Mouse (Mus musculus): Measurements from ENCODE around the gene Lum.

Gene Lum

GRCm38 (mm10) chr10:97564957-97565856 lies at the start of gene Lum:
Lum (plus strand) TSS chr10:97565128.
- H3K4me1 ChIP-seq (replicated peaks; ENCODE audit: low read depth, low read length): no peaks in the 10 kb centered on the region

GRCm38 (mm10) chr10:97523366-97523765 lies 41.6 kb upstream of the Lum start:
- no peak overlapping the region for H3K4me3 ChIP-seq (replicated peaks; ENCODE audit: low read length)
- peaks cover 5% of the 10 kb centered on the region for H3K9me3 ChIP-seq (ENCODE audit: low read length)
- H3K27me3 ChIP-seq (ENCODE audit: insufficient read depth, low read length): no peaks in the 10 kb centered on the region
- TF ChIP-seq POU5F1 (IDR thresholded peaks at IDR 0.05; ENCODE audit: borderline replicate concordance, low read length) (no peak), CTCF (conservative IDR thresholded peaks at IDR 0.05; ENCODE audit: low read length) (no peak), NANOG (IDR thresholded peaks at IDR 0.05; ENCODE audit: borderline replicate concordance, low read length) (no peak)
- H3K4me1 ChIP-seq (replicated peaks; ENCODE audit: low read depth, low read length): no peaks in the 10 kb centered on the region
- H3K36me3 ChIP-seq (ENCODE audit: insufficient read depth, low read length): no peaks in the 10 kb centered on the region

More at GRCm38 (mm10) chr10:97564957-97565856, at the start of gene Lum:
- Histone ChIP-seq H3K9me3 (ENCODE audit: low read length) (peaks cover 30% of the 10 kb centered on the region), H3K4me3 (replicated peaks; ENCODE audit: low read length) (no peak within 1 kb of the TSS), H3K36me3 (ENCODE audit: insufficient read depth, low read length) (no peaks in the 10 kb centered on the region), H3K27me3 (ENCODE audit: insufficient read depth, low read length) (no peaks in the 10 kb centered on the region)
- TF ChIP-seq POU5F1 (IDR thresholded peaks at IDR 0.05; ENCODE audit: borderline replicate concordance, low read length) (no peak), NANOG (IDR thresholded peaks at IDR 0.05; ENCODE audit: borderline replicate concordance, low read length) (no peak), CTCF (conservative IDR thresholded peaks at IDR 0.05; ENCODE audit: low read length) (no peak)

GRCm38 (mm10) chr10:97535697-97536096 lies 29.2 kb upstream of the Lum start:
- Histone ChIP-seq H3K36me3 (ENCODE audit: insufficient read depth, low read length) (no peaks in the 10 kb centered on the region), H3K27me3 (ENCODE audit: insufficient read depth, low read length) (no peaks in the 10 kb centered on the region), H3K4me3 (replicated peaks; ENCODE audit: low read length) (no peak overlapping the region), H3K9me3 (ENCODE audit: low read length) (peaks cover 5% of the 10 kb centered on the region), H3K4me1 (replicated peaks; ENCODE audit: low read depth, low read length) (no peaks in the 10 kb centered on the region)
- no peak for TF ChIP-seq CTCF (conservative IDR thresholded peaks at IDR 0.05; ENCODE audit: low read length)
- no peak for TF ChIP-seq NANOG (IDR thresholded peaks at IDR 0.05; ENCODE audit: borderline replicate concordance, low read length)
- TF ChIP-seq POU5F1 (IDR thresholded peaks at IDR 0.05; ENCODE audit: borderline replicate concordance, low read length): no peak

GRCm38 (mm10) chr10:97536921-97537320 lies 28.0 kb upstream of the Lum start:
- TF ChIP-seq CTCF (conservative IDR thresholded peaks at IDR 0.05; ENCODE audit: low read length) (no peak), NANOG (IDR thresholded peaks at IDR 0.05; ENCODE audit: borderline replicate concordance, low read length) (no peak), POU5F1 (IDR thresholded peaks at IDR 0.05; ENCODE audit: borderline replicate concordance, low read length) (no peak)
- Histone ChIP-seq H3K27me3 (ENCODE audit: insufficient read depth, low read length) (no peaks in the 10 kb centered on the region), H3K36me3 (ENCODE audit: insufficient read depth, low read length) (no peaks in the 10 kb centered on the region), H3K9me3 (ENCODE audit: low read length) (peaks cover 12% of the 10 kb centered on the region), H3K4me3 (replicated peaks; ENCODE audit: low read length) (no peak overlapping the region), H3K4me1 (replicated peaks; ENCODE audit: low read depth, low read length) (no peaks in the 10 kb centered on the region)

GRCm38 (mm10) chr10:97538202-97538601 lies 26.7 kb upstream of the Lum start:
- no peaks in the 10 kb centered on the region for H3K36me3 ChIP-seq (ENCODE audit: insufficient read depth, low read length)
- no peaks in the 10 kb centered on the region for H3K4me1 ChIP-seq (replicated peaks; ENCODE audit: low read depth, low read length)
- no peaks in the 10 kb centered on the region for H3K27me3 ChIP-seq (ENCODE audit: insufficient read depth, low read length)
- no peak for TF ChIP-seq NANOG (IDR thresholded peaks at IDR 0.05; ENCODE audit: borderline replicate concordance, low read length)
- no peak for TF ChIP-seq POU5F1 (IDR thresholded peaks at IDR 0.05; ENCODE audit: borderline replicate concordance, low read length)
- no peak for TF ChIP-seq CTCF (conservative IDR thresholded peaks at IDR 0.05; ENCODE audit: low read length)
- H3K9me3 ChIP-seq (ENCODE audit: low read length): peaks cover 16% of the 10 kb centered on the region
- no peak overlapping the region for H3K4me3 ChIP-seq (replicated peaks; ENCODE audit: low read length)

- no peaks in the 10 kb centered on the region for H3K27me3 ChIP-seq (ENCODE audit: insufficient read depth, low read length)
- H3K4me1 ChIP-seq (replicated peaks; ENCODE audit: low read depth, low read length): no peaks in the 10 kb centered on the region
- no peak overlapping the region for H3K4me3 ChIP-seq (replicated peaks; ENCODE audit: low read length)
- TF ChIP-seq POU5F1 (IDR thresholded peaks at IDR 0.05; ENCODE audit: borderline replicate concordance, low read length): no peak
- no peak for TF ChIP-seq CTCF (conservative IDR thresholded peaks at IDR 0.05; ENCODE audit: low read length)
- no peak for TF ChIP-seq NANOG (IDR thresholded peaks at IDR 0.05; ENCODE audit: borderline replicate concordance, low read length)
- no peaks in the 10 kb centered on the region for H3K36me3 ChIP-seq (ENCODE audit: insufficient read depth, low read length)
- peaks cover 5% of the 10 kb centered on the region; the same call in 1 of the 2 replicates for H3K9me3 ChIP-seq (ENCODE audit: low read length)
Observed at GRCm38 (mm10) chr10:97547740-97548139, 17.2 kb upstream of the Lum start.

- no peaks in the 10 kb centered on the region for H3K27me3 ChIP-seq (ENCODE audit: insufficient read depth, low read length)
- no peaks in the 10 kb centered on the region for H3K36me3 ChIP-seq (ENCODE audit: insufficient read depth, low read length)
- H3K9me3 ChIP-seq (ENCODE audit: low read length): peaks cover 12% of the 10 kb centered on the region
- no peak overlapping the region for H3K4me3 ChIP-seq (replicated peaks; ENCODE audit: low read length)
- TF ChIP-seq CTCF (conservative IDR thresholded peaks at IDR 0.05; ENCODE audit: low read length) (peak; percentile 24; the same call in 1 of the 2 replicates), POU5F1 (IDR thresholded peaks at IDR 0.05; ENCODE audit: borderline replicate concordance, low read length) (no peak)
- H3K4me1 ChIP-seq (replicated peaks; ENCODE audit: low read depth, low read length): no peaks in the 10 kb centered on the region
Observed at GRCm38 (mm10) chr10:97567489-97568135, 2.7 kb downstream of the Lum start.

GRCm38 (mm10) chr10:97582543-97583231 lies 17.8 kb downstream of the Lum start:
- Histone ChIP-seq H3K4me1 (replicated peaks; ENCODE audit: low read depth, low read length) (no peaks in the 10 kb centered on the region), H3K4me3 (replicated peaks; ENCODE audit: low read length) (no peak overlapping the region), H3K36me3 (ENCODE audit: insufficient read depth, low read length) (no peaks in the 10 kb centered on the region), H3K9me3 (ENCODE audit: low read length) (no peaks in the 10 kb centered on the region), H3K27me3 (ENCODE audit: insufficient read depth, low read length) (no peaks in the 10 kb centered on the region)
- TF ChIP-seq NANOG (IDR thresholded peaks at IDR 0.05; ENCODE audit: borderline replicate concordance, low read length): no peak
- no peak for TF ChIP-seq POU5F1 (IDR thresholded peaks at IDR 0.05; ENCODE audit: borderline replicate concordance, low read length)
- no peak for TF ChIP-seq CTCF (conservative IDR thresholded peaks at IDR 0.05; ENCODE audit: low read length)
